Mouse (Mus musculus): Measurements from ENCODE around the gene Ppp1r13l. TPM values are rescaled to one million over a fixed set of nuclear protein-coding genes. Genes with fewer than 3 reads are reported as not detected.

Ppp1r13l gene
- total RNA-seq, 2 experiments from 2014 or later: 8.2 to 9.6 TPM

DNA sequence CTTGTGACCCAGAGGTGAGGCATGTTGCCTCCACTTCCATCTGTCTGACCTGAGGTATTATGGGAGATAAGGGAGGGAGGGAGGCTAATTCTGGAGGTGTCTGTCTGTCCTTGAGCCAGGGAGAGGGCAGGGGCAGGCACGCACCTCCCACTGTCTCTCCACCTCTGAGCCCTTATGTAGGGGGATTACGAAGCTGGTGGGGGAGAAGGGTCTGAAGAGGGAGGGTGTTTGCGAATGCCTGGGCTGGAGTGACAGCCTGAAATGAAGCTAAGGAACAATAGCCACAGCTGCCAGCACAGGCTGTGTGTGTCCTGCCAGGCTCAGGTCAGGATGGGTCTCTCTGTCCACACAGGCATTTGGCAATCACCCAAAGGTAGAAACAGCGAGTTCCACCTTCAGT, 2.7 kb downstream of the Ppp1r13l start:
- no peak for DNase-seq (ENCODE audit: low spot score in 2 of 2)

GRCm38 (mm10) chr7:19363881-19364280, 4.3 kb downstream of the Ppp1r13l start:
- DNase-seq (ENCODE audit: low spot score in 2 of 2): peak; percentile 67 to 72

GRCm38 (mm10) chr7:19365376-19365775, 5.8 kb downstream of the Ppp1r13l start:
- DNase-seq (ENCODE audit: low spot score in 2 of 2): no peak

DNA sequence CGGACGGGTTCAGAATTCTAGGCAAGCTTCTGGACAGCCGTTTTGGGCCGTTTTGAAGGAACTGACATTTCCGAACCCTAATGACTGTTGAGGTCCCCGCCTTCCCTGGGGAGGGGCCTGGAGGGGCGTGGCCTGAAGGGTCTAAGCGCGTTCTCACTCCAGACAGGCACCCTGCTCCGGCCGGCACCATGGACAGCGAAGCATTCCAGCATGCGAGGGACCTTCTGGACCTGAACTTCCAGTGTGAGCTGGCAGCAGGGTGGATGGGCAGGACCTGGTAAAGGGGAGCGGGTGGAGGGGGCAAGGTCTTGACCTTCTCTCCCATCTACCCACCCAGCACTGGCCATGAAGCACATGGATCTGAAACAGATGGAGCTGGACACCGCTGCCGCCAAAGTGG, 8.8 kb downstream of the Ppp1r13l start:
- DNase-seq (ENCODE audit: low spot score in 2 of 2): no peak

DNA sequence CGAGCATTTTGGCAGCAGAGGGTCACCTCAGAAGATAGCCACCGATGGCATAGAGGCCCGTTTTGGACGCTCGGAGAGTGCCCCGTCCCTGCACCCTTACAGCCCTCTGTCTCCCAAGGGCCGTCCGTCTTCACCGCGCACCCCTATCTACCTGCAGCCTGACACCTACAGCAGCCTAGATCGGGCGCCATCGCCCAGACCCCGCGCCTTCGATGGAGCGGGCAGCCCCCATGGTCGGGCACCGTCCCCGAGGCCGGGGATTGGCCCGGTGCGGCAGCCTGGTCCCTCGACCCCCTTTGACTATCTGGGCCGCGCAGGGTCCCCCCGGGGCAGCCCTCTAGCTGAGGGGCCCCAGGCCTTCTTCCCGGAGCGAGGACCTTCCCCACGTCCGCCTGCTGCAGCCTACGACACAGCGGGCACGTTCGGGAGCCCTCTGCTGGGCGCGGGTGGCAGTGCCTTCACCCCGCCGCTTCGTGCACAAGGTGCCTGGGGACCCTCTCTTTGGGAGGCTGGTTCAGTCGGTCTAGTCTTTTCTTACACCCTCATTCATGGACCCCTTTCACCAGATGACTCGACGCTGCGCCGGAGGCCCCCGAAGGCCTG, 10.4 kb downstream of the Ppp1r13l start:
- peak; percentile 76 to 80 for DNase-seq (ENCODE audit: low spot score in 2 of 2)

GRCm38 (mm10) chr7:19373367-19373766, 13.8 kb downstream of the Ppp1r13l start:
- no peak for DNase-seq (ENCODE audit: low spot score in 2 of 2)

GRCm38 (mm10) chr7:19375368-19375767, 15.8 kb downstream of the Ppp1r13l start:
- DNase-seq (ENCODE audit: low spot score in 2 of 2): no peak

DNA sequence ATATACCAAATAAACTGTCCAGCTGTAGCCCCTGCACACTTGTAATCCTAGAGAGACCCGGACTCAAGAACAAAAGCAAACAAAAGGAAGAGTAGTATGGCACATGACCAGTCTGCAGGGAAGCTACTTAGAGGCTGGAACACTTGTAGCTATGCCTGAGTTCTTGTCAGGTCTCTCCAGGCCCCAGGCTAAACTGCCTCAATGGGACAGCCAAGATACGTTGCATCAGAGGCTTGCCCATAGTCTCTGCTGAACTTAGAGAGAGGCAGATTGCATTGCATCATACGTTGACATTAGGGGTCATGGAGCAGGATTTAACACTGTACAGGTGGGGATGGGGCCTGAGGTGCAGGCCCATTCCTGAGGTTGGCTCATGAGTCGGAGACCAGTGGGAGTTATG, 16.5 kb downstream of the Ppp1r13l start:
- DNase-seq (ENCODE audit: low spot score in 2 of 2): no peak

DNA sequence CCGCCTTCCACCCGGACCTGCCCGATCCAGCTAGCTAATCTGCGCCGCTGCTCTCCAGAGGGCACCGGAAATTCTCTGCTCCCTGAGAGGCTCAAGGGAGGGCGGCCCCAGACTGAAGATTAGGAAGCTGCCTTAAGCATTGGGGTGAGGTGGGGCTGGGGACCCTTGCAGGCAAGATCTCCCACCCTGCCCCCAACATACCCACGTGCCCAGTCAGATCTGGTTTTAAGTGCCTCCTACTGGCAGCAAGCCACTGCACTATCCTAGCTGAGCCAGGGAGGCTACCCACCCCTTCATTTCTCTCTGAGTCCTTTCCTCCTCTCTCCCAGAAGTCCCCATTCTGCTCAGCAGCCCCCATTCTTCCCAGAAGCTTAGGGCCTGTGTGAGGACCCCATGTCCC, 18.5 kb downstream of the Ppp1r13l start:
- no peak for DNase-seq (ENCODE audit: low spot score in 2 of 2)

DNA sequence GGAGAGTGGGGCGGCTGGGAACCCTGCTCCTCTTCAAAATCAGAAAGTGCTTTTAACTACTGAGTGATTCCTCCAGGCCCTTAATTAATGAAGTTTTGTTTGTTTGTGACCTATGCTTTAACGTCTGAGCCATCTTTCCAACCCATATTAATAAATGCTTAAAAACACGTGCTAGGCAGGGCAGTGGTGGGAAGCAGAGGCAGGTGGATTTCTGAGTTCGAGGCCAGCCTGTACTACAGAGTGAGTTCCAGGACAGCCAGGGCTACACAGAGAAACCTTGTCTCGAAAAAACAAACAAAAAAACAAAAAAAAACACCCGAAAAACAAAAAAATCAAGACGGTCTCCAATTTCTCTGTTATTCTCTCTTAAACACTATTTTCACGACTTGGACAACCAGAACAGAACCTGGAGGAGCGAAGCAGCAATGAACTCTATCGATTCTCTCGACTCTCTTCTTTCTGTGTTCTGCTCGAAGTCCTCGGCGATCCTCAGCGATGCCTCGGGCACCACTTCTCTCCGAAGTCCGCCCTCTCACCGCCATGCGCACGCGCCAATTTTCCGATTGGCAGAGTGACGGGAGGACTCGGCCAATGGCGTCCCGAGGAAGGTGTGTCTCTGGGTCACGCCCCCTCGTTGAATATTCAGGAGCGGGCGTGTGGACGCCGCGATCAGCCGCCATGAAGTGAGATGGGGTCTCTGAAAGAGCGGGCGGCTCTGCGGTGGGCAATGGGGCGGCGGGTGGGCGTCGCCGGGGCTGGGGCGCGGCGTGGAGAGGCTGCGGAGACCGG, 22.0 kb downstream of the Ppp1r13l start, which contains the start of gene Ercc2:
Gene Ercc2 (plus strand): TSS at position 634 of the 789 bp plus-strand sequence.
- DNase-seq (ENCODE audit: low spot score in 2 of 2): peak; percentile 99

DNA sequence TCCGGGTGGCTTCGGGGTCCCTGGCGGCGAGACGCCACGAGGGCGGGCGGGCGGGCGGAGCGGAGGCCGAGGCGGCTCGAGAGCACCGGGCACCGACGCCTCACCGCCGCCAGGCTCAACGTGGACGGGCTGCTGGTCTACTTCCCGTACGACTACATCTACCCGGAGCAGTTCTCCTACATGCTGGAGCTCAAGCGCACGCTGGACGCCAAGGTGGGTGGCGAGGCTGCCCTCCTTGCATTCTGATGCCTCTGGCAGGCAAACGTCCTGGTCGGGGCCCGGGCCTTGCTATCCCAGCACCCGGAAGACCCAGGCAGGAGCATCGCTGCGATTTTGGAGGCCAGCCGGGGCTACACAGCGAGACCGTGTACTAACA, 22.6 kb downstream of the Ppp1r13l start:
- DNase-seq (ENCODE audit: low spot score in 2 of 2): no peak

GRCm38 (mm10) chr7:19383708-19384107, 24.2 kb downstream of the Ppp1r13l start:
- no peak for DNase-seq (ENCODE audit: low spot score in 2 of 2)

- no peak for DNase-seq (ENCODE audit: low spot score in 2 of 2)
Observed at GRCm38 (mm10) chr7:19388699-19389413, 29.3 kb downstream of the Ppp1r13l start.

DNA sequence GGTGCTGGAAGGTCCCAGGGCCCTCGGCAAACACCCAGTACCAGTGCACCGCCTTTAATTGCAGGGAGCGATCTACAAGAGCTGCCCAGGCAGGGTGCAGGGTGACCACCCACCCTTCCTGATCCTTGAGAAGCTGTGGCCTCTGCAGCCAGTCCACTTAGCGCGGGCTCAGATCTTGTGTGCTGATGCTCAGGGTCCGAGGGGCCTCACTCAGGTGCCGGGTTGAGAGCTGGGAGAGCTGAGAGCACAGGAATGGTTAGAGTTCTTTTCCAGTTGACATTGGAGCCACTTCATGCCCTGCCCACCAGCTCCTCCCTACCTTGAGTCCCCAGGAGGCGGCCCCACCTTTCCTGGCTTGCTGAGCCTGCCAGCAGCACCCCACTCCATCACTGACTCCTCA, 34.9 kb downstream of the Ppp1r13l start:
- DNase-seq (ENCODE audit: low spot score in 2 of 2): no peak

DNA sequence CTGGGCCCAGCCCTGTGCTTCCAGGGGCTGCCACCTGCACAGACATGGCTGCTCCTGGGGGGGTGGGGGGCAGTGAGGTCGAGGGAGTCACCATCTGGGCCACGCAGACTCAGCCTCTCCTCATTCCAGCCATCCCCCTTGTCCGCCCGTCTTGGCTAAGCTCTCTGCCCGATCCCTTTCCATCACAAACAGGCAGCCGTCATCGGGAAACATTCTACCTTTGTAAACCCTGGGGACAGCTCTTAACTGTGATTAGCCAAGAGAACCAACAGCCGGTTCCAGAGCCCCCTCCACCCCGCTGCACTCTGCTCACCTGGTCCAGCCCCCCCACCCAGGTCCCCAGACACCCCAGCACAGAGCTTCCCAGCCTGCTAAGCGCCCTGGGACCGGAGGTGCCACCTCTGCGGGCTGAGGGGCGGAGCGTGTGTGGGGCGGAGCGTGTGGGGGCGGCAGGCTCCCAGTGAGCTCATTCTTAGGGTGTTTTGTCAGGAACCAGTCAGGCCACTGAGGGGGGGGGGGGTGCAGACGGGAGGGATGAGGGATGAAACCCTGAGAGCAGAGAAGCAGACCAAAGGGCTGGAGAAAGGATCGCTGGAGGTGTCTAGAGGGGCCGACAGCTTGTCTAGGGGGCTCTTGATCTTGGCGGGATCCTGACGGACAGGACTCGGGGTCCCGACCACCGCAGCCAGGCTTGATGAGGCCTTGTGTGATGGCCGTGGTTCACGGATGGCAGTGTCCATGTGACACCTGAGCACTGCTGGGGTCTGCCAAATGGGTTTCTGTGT, 40.1 kb downstream of the Ppp1r13l start:
- no peak for DNase-seq (ENCODE audit: low spot score in 2 of 2)

DNA sequence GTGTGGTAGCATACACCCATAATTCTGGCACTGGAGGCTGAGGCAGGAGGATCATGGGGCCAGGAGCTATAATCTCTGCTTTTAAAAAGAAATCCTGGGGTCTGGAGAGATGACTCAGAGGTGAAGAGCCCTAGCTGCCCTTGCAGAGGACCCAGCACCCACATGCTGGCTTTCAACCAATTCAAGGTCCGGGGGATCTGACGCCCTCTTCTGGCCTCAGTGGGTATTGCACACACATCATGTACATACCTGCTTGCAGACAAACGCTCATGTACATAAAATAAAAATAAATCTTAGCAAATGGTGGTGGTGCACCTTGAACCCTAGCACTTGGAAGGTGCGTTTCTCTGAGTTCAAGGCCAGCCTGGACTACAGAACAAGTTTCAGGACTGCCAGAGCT, 41.4 kb downstream of the Ppp1r13l start:
- DNase-seq (ENCODE audit: low spot score in 2 of 2): no peak

DNA sequence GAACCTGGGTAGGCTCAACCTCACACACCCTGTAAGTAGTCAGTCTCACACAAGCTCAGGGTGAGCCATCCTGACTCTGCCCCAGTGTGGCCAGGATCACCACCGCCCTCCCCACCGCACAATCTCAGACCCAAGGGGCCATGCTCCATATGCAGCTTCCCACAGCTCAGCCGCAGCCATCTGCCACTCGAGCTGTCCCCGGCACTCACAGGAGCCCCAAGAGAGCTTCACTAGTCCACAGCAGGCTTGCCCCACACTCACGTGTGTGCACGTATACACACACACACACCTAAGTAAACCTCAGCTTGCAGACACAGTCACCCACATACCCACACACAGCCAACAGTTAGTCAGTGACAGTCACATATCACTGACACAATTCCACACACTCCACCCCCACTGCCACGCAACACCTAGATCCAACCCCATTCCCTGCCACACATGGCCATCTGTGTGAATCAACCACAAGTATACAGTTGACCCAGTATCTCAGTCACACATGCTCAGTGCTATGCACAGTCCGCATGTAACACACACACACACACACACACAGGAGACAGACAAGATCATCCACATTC, 43.1 kb downstream of the Ppp1r13l start:
- no peak for DNase-seq (ENCODE audit: low spot score in 2 of 2)

- DNase-seq (ENCODE audit: low spot score in 2 of 2): no peak
Observed at GRCm38 (mm10) chr7:19403731-19404296, 44.3 kb downstream of the Ppp1r13l start, which contains the start of gene Klc3. Klc3 (minus strand) TSS chr7:19404104.

- DNase-seq (ENCODE audit: low spot score in 2 of 2): no peak
Observed at GRCm38 (mm10) chr7:19404476-19404875, 44.9 kb downstream of the Ppp1r13l start, which contains the start of gene Ckm. Ckm (plus strand) TSS chr7:19404776.

DNA sequence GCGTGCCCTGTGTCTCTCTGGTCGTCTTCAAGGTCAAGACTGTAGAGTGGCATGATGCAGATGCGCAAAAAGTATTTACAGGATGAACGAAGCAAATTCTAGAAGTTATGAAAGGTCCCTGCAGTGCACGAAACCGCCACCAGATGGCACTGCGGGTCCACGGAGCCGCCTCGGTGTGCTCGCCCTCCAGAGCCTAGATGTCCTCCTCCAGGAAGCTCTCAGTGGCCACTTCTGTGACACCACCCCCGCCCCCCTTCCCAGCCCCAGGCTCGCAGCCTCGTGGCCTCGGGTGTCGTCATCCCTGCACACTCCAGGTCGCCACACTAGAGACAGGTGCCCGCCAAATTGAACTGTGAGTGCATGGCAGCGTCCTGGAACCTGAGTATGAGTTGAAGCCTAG, 45.9 kb downstream of the Ppp1r13l start:
- peak; percentile 74 to 89 for DNase-seq (ENCODE audit: low spot score in 2 of 2)

All from left cerebral cortex, adult 18-20 months (tissue).